Mouse (Mus musculus): Measurements from ENCODE around the gene Olfr606. TPM values are rescaled to one million over a fixed set of nuclear protein-coding genes. Genes with fewer than 3 reads are reported as not detected.
"Not testable (repeated sequence)": the region's sequence is repeated elsewhere in the genome, so short reads cannot be mapped to it uniquely, and the experiment has no call there.

The Olfr606 gene
- not detected in 2 replicates for polyA plus RNA-seq (2012; rRNA removed)

- H3K4me1 ChIP-seq (replicated peaks; ENCODE audit: control insufficient read depth, insufficient read depth, low read length) = no peaks in the 10 kb centered on the region
- TF ChIP-seq POLR2A (IDR thresholded peaks at IDR 0.05; ENCODE audit: control insufficient read depth, extremely low read depth, insufficient read depth, low read length, poor library complexity) (no peak), CTCF (IDR thresholded peaks at IDR 0.05; ENCODE audit: borderline replicate concordance, control insufficient read depth, extremely low read depth, insufficient read depth, low read length, poor library complexity) (no peak)
- 95% methylated on average over 2 of the region's 2 CpGs for WGBS
- H3K4me3 ChIP-seq (ENCODE audit: control insufficient read depth, insufficient read depth, low read length) = no peak within 1 kb of the TSS
- no peaks in the 10 kb centered on the region for H3K36me3 ChIP-seq (ENCODE audit: control insufficient read depth, insufficient read depth, low read length)
- DNase-seq = no peak
- no peaks in the 10 kb centered on the region for H3K27me3 ChIP-seq (ENCODE audit: control insufficient read depth, insufficient read depth, low read length)
- no peak within 1 kb of the TSS for H3K27ac ChIP-seq (ENCODE audit: control insufficient read depth, insufficient read depth, low read length)
Observed at GRCm38 (mm10) chr7:103448746-103449145, at the start of gene Olfr606. TSS of gene Olfr606 (plus strand) at chr7:103449046.

GRCm38 (mm10) chr7:103406521-103407055 is 42.3 kb upstream of the Olfr606 start:
- H3K4me3 ChIP-seq (ENCODE audit: control insufficient read depth, insufficient read depth, low read length); H3K36me3 ChIP-seq (ENCODE audit: control insufficient read depth, insufficient read depth, low read length); H3K4me1 ChIP-seq (replicated peaks; ENCODE audit: control insufficient read depth, insufficient read depth, low read length); DNase-seq; H3K27ac ChIP-seq (ENCODE audit: control insufficient read depth, insufficient read depth, low read length); H3K27me3 ChIP-seq (ENCODE audit: control insufficient read depth, insufficient read depth, low read length): not testable (repeated sequence)
- 84% methylated on average over 3 of the region's 3 CpGs for WGBS

GRCm38 (mm10) chr7:103414772-103415171 is 34.1 kb upstream of the Olfr606 start, which contains the start of gene Usp17lc:
TSS of gene Usp17lc (plus strand) at chr7:103415072.
- not testable (repeated sequence) for H3K27me3 ChIP-seq (ENCODE audit: control insufficient read depth, insufficient read depth, low read length); H3K4me1 ChIP-seq (replicated peaks; ENCODE audit: control insufficient read depth, insufficient read depth, low read length); DNase-seq; H3K4me3 ChIP-seq (ENCODE audit: control insufficient read depth, insufficient read depth, low read length); H3K36me3 ChIP-seq (ENCODE audit: control insufficient read depth, insufficient read depth, low read length); H3K27ac ChIP-seq (ENCODE audit: control insufficient read depth, insufficient read depth, low read length)
- 83% methylated on average over 1 of the region's 1 CpGs for WGBS

- no peaks in the 10 kb centered on the region for H3K36me3 ChIP-seq (ENCODE audit: control insufficient read depth, insufficient read depth, low read length)
- H3K4me3 ChIP-seq (ENCODE audit: control insufficient read depth, insufficient read depth, low read length) = no peak within 1 kb of the TSS
- DNase-seq = no peak
- no peaks in the 10 kb centered on the region for H3K4me1 ChIP-seq (replicated peaks; ENCODE audit: control insufficient read depth, insufficient read depth, low read length)
- no peaks in the 10 kb centered on the region for H3K27me3 ChIP-seq (ENCODE audit: control insufficient read depth, insufficient read depth, low read length)
- TF ChIP-seq POLR2A (IDR thresholded peaks at IDR 0.05; ENCODE audit: control insufficient read depth, extremely low read depth, insufficient read depth, low read length, poor library complexity) = no peak
- WGBS = 93% methylated on average over 1 of the region's 1 CpGs
- H3K27ac ChIP-seq (ENCODE audit: control insufficient read depth, insufficient read depth, low read length) = no peak within 1 kb of the TSS
Observed at GRCm38 (mm10) chr7:103445339-103445738, 3.5 kb upstream of the Olfr606 start, which contains the start of gene Olfr605. TSS of gene Olfr605 (minus strand) at chr7:103445439.

- DNase-seq = no peak
- H3K27ac ChIP-seq (ENCODE audit: control insufficient read depth, insufficient read depth, low read length) = no peak overlapping the region
- 96% methylated on average over 5 of the region's 5 CpGs for WGBS
- no peaks in the 10 kb centered on the region for H3K36me3 ChIP-seq (ENCODE audit: control insufficient read depth, insufficient read depth, low read length)
- no peaks in the 10 kb centered on the region for H3K4me1 ChIP-seq (replicated peaks; ENCODE audit: control insufficient read depth, insufficient read depth, low read length)
- H3K4me3 ChIP-seq (ENCODE audit: control insufficient read depth, insufficient read depth, low read length) = no peak overlapping the region
- H3K27me3 ChIP-seq (ENCODE audit: control insufficient read depth, insufficient read depth, low read length) = no peaks in the 10 kb centered on the region
- TF ChIP-seq POLR2A (IDR thresholded peaks at IDR 0.05; ENCODE audit: control insufficient read depth, extremely low read depth, insufficient read depth, low read length, poor library complexity) = no peak
- TF ChIP-seq CTCF (IDR thresholded peaks at IDR 0.05; ENCODE audit: borderline replicate concordance, control insufficient read depth, extremely low read depth, insufficient read depth, low read length, poor library complexity) = no peak
Observed at GRCm38 (mm10) chr7:103460590-103460989, 11.7 kb downstream of the Olfr606 start.

GRCm38 (mm10) chr7:103469577-103469976 is 20.7 kb downstream of the Olfr606 start, which contains the start of gene Olfr608:
TSS of gene Olfr608 (plus strand) at chr7:103469877.
- DNase-seq = no peak
- Histone ChIP-seq H3K27ac (ENCODE audit: control insufficient read depth, insufficient read depth, low read length) (no peak within 1 kb of the TSS), H3K27me3 (ENCODE audit: control insufficient read depth, insufficient read depth, low read length) (no peaks in the 10 kb centered on the region), H3K4me1 (replicated peaks; ENCODE audit: control insufficient read depth, insufficient read depth, low read length) (no peaks in the 10 kb centered on the region), H3K36me3 (ENCODE audit: control insufficient read depth, insufficient read depth, low read length) (no peaks in the 10 kb centered on the region), H3K4me3 (ENCODE audit: control insufficient read depth, insufficient read depth, low read length) (no peak within 1 kb of the TSS)
- TF ChIP-seq CTCF (IDR thresholded peaks at IDR 0.05; ENCODE audit: borderline replicate concordance, control insufficient read depth, extremely low read depth, insufficient read depth, low read length, poor library complexity) (no peak), POLR2A (IDR thresholded peaks at IDR 0.05; ENCODE audit: control insufficient read depth, extremely low read depth, insufficient read depth, low read length, poor library complexity) (no peak)

GRCm38 (mm10) chr7:103477106-103477505 is 28.3 kb downstream of the Olfr606 start:
- DNase-seq; H3K27me3 ChIP-seq (ENCODE audit: control insufficient read depth, insufficient read depth, low read length); H3K4me1 ChIP-seq (replicated peaks; ENCODE audit: control insufficient read depth, insufficient read depth, low read length); H3K4me3 ChIP-seq (ENCODE audit: control insufficient read depth, insufficient read depth, low read length); H3K27ac ChIP-seq (ENCODE audit: control insufficient read depth, insufficient read depth, low read length); H3K36me3 ChIP-seq (ENCODE audit: control insufficient read depth, insufficient read depth, low read length): not testable (repeated sequence)
- 93% methylated on average over 9 of the region's 9 CpGs for WGBS

Measured in thymus, adult 2 months (tissue).